Mouse (Mus musculus): Measurements from ENCODE around the gene Olfr819. TPM values are rescaled to one million over a fixed set of nuclear protein-coding genes. Genes with fewer than 3 reads are reported as not detected.

Gene Olfr819
- polyA plus RNA-seq, 1 experiment from 2014 or later: not detected

Other genes with a start within 250 kb of the Olfr819 start
- not detected in 2 replicates for gene Olfr805, start 237.9 kb downstream of the Olfr819 start, polyA plus RNA-seq (2016; fragmentation: Nextera tagmentation; extraction: Ambion mirVana)
- not detected in 2 replicates for gene Olfr806, start 225.3 kb downstream of the Olfr819 start, polyA plus RNA-seq (2016; fragmentation: Nextera tagmentation; extraction: Ambion mirVana)
- not detected in 2 replicates for gene Olfr807, start 209.5 kb downstream of the Olfr819 start, polyA plus RNA-seq (2016; fragmentation: Nextera tagmentation; extraction: Ambion mirVana)
- gene Olfr808, start 201.8 kb downstream of the Olfr819 start, polyA plus RNA-seq (2016; fragmentation: Nextera tagmentation; extraction: Ambion mirVana): not detected in 2 replicates
- gene Olfr809, start 192.6 kb downstream of the Olfr819 start, polyA plus RNA-seq (2016; fragmentation: Nextera tagmentation; extraction: Ambion mirVana): not detected in 2 replicates
- gene Olfr810, start 172.3 kb downstream of the Olfr819 start, polyA plus RNA-seq (2016; fragmentation: Nextera tagmentation; extraction: Ambion mirVana): not detected in 2 replicates
- gene Olfr811, start 162.9 kb downstream of the Olfr819 start, polyA plus RNA-seq (2016; fragmentation: Nextera tagmentation; extraction: Ambion mirVana): not detected in 2 replicates
- not detected in 2 replicates for gene Olfr812, start 121.2 kb downstream of the Olfr819 start, polyA plus RNA-seq (2016; fragmentation: Nextera tagmentation; extraction: Ambion mirVana)
- gene Olfr813, start 111.9 kb downstream of the Olfr819 start, polyA plus RNA-seq (2016; fragmentation: Nextera tagmentation; extraction: Ambion mirVana): not detected in 2 replicates
- gene Olfr814, start 87.4 kb downstream of the Olfr819 start, polyA plus RNA-seq (2016; fragmentation: Nextera tagmentation; extraction: Ambion mirVana): not detected in 2 replicates
- gene Olfr815, start 61.4 kb downstream of the Olfr819 start, polyA plus RNA-seq (2016; fragmentation: Nextera tagmentation; extraction: Ambion mirVana): not detected in 2 replicates
- not detected in 2 replicates for gene Olfr816, start 51.7 kb downstream of the Olfr819 start, polyA plus RNA-seq (2016; fragmentation: Nextera tagmentation; extraction: Ambion mirVana)
- gene Olfr818, start 18.2 kb downstream of the Olfr819 start, polyA plus RNA-seq (2016; fragmentation: Nextera tagmentation; extraction: Ambion mirVana): not detected in 2 replicates
- gene Olfr247, start 8.9 kb upstream of the Olfr819 start, polyA plus RNA-seq (2016; fragmentation: Nextera tagmentation; extraction: Ambion mirVana): not detected in 2 replicates
- not detected in 2 replicates for gene Gm10310, start 17.8 kb upstream of the Olfr819 start, polyA plus RNA-seq (2016; fragmentation: Nextera tagmentation; extraction: Ambion mirVana)
- gene Olfr820, start 45.4 kb upstream of the Olfr819 start, polyA plus RNA-seq (2016; fragmentation: Nextera tagmentation; extraction: Ambion mirVana): not detected in 2 replicates
- gene Olfr821, start 63.1 kb upstream of the Olfr819 start, polyA plus RNA-seq (2016; fragmentation: Nextera tagmentation; extraction: Ambion mirVana): not detected in 2 replicates
- gene Olfr822, start 103.9 kb upstream of the Olfr819 start, polyA plus RNA-seq (2016; fragmentation: Nextera tagmentation; extraction: Ambion mirVana): not detected in 2 replicates
- gene Olfr823, start 148.1 kb upstream of the Olfr819 start, polyA plus RNA-seq (2016; fragmentation: Nextera tagmentation; extraction: Ambion mirVana): not detected in 2 replicates
- gene Olfr824, start 162.7 kb upstream of the Olfr819 start, polyA plus RNA-seq (2016; fragmentation: Nextera tagmentation; extraction: Ambion mirVana): not detected in 2 replicates
- gene Olfr825, start 199.5 kb upstream of the Olfr819 start, polyA plus RNA-seq (2016; fragmentation: Nextera tagmentation; extraction: Ambion mirVana): not detected in 2 replicates
- not detected in 2 replicates for gene Olfr826, start 216.9 kb upstream of the Olfr819 start, polyA plus RNA-seq (2016; fragmentation: Nextera tagmentation; extraction: Ambion mirVana)
- gene Olfr827, start 247.1 kb upstream of the Olfr819 start, polyA plus RNA-seq (2016; fragmentation: Nextera tagmentation; extraction: Ambion mirVana): not detected in 2 replicates